Mouse (Mus musculus): ENCODE results near the gene Hmbs.

Gene Hmbs

DNA sequence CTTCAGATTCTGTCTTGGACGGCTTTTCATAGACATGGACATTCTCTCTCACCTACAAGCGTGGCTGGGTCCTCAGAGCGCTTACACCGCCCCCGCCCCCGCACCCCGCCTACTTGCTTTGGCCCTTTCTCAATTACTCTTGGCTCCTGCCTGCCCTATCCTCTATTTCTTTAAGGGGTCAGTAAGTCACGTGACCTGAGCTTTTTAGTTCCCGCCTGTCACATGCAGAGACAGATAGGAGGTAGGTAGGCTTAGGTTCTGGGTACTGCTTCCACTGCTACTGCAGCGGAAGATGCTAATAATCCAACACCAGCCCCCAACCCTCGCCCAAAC is 55.1 kb downstream of the Hmbs start:
- DNase-seq (ENCODE audit: low spot score): peak; percentile 72

DNA sequence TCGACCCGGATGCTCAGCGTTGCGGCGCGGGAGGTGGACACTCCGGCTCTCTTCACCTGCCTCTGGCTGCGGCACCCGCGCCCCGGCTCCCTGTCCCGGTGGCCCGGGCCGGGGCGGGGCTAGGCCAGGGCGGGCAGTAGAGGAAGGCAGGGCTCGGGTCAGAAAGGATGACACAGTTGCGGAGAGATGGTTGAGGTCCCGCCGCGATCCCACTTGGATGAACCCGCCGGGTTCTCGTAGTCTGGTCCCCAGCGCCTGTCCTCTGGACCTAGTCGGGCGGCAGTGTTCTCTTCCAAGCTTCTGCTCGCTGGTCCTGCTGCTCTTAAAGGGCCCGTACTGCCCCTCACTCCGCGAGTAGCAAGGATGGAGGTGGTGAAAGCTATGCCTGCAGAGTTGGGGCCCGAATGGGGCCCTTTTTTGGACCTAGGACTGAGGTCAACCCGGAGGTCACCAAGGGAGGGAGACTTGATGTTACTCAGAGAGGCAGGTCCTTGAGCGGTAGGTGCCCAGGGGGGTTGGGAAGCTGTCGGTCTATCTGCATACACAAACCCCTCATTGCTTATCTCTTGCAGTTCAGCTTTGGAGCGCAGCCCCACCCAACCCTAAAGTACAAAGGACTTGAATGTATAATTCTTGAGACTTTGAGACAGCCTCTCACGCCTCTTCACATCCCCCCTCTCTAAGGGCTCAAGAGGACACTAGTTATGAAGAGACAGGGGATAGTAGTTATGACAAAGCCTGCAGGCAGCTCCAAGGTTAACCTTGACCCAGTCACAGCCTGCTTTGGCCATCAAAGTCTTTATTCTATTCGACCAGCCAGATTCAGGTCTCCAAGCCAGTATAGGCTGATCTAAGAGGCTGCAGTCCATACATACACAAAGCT is 55.7 kb downstream of the Hmbs start, which contains the start of gene Abcg4:
Gene Abcg4, minus strand, starts transcription at position 540 of the 883 bp plus-strand sequence.
- peak; percentile 85 for DNase-seq (ENCODE audit: low spot score)

DNA sequence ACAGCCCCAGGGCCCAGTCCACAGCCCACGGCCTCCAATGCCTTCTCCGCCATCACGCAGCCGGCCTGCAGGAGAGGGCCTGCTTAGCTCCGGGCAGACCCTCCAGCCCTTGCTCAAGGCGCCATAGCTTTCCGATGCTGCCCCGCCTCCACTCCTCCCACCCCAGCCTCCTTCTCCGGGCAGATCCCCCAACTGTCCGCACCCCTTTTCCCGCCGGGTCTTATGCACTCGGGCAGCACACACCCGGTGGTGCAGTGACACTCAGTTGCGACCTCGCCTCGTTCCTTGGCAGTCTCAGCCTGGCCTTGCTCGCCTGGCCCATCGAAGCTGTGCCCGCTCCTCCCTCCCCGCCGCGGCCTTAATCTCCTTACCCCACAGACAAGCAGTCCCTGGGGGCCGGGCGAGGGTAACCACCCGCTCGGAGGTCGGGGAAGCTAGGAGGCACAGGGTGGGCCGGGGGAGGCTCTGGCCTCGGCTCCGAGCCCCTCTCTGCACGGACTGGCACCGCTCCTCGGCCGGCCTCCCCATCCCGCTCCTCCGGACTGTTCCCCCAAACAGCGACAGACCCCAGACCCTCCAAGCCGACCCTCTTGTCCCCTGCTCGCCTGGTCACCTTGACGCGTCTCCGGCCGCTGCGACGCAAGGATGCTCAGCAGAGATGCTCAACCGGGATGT is 56.5 kb downstream of the Hmbs start:
- DNase-seq (ENCODE audit: low spot score): peak; percentile 40

DNA sequence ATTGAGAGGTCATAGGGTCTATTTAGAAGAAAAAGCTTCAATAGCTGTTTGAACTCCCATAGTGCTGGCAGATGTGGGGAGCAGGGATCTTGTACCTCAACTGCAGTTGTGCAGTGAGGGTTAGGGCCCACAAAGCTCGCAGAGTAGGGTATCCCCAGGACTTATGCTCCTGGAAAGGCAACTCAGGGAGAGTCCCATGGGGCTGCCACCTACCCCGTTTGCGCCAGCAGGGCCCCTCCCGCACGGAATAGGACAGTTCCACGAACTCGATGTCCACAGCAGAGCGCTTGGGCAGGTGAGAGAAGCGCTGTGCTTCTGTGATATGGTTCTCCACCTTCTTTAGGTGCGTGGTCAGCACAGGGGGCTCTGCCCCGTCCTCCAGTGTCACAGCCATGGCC is 57.0 kb downstream of the Hmbs start:
- DNase-seq (ENCODE audit: low spot score): peak; percentile 42
